ENCODE assay signal across 27 mouse cellular contexts in the genomic region with DNA sequence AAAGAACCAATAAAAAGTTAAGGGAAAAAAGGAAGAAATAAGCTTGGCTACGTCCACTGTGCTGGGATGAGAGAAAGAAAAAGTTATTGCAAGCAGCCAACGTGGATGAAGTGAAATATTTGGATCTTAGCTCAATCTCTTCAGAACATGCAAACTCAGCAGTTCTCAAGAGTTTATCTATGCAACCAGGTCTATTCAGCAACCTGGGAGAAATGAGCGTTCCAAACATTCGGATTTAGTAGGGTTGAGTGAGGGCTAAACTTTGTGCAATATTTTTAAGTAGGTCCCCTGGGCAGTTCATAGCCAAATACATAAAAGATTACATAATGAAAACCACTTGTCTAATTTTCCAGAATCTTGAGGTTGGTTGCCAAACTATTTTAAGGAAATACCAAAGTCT.
DNase-seq lines count a peak whose midpoint lies in the region; ATAC-seq and TF ChIP-seq lines count a peak whose summit lies in the region.
"Had no signal": no experiment of that assay in that cellular context is flagged by ENCODE, and none has a peak within 500 bp of the region (broad histone marks: within the 10 kb centered on the region; RNA-seq: fewer than 3 reads in every experiment).

No protein-coding gene starts in this region.

- no peak overlapping the region for H3K27ac ChIP-seq in heart, embryonic 10.5 days
- no peak overlapping the region for H3K27ac ChIP-seq in ES-E14 (ENCODE audit: insufficient read depth, low read depth, low read length, poor library complexity, severe bottlenecking)
- H3K27ac ChIP-seq in MEL (ENCODE audit: control insufficient read depth, low read depth, low read length): no peak overlapping the region
- no peak overlapping the region for H3K27ac ChIP-seq in limb, embryonic 14.5 days (replicated peaks; ENCODE audit: low read depth, low read length)
- H3K27ac ChIP-seq in hindbrain, embryonic 14.5 days: no peak overlapping the region
- H3K27ac ChIP-seq in cerebellum, adult 2 months (ENCODE audit: insufficient read depth, low read length): no peak overlapping the region
- H3K27ac ChIP-seq: embryonic facial prominence, embryonic 12.5 days; embryonic facial prominence, embryonic 15.5 days; forebrain, embryonic 10.5 days; forebrain, embryonic 12.5 days had no signal

- DNase-seq in heart, adult 11 months: peak; percentile 5
- no peak for DNase-seq in heart, embryonic 10.5 days (ENCODE audit: low spot score)
- DNase-seq in ES-E14 (ENCODE audit: low read depth, low spot score) (no peak), MEL (ENCODE audit: low read depth, low spot score) (no peak)
- DNase-seq in limb, embryonic 14.5 days (ENCODE audit: low spot score): peak; percentile 71
- no peak for DNase-seq in hindbrain, embryonic 14.5 days (ENCODE audit: low spot score)
- no peak for DNase-seq in retina, postnatal 1 day
- no peak for DNase-seq in cerebellum, adult 2 months
- DNase-seq: adrenal gland, adult 8-10 months; adrenal gland, postnatal 14 days; adrenal gland, postnatal 36 days; cerebellum, adult 11-12 months; cerebellum, adult 8-10 months; cerebellum, adult 9-11 months; cerebellum, postnatal 14 days; cerebellum, postnatal 36 days; embryo, embryonic 11 days had no signal

- in situ Hi-C loops in ES-E14 (cut with MboI; ENCODE audit: low sequenced_read_pairs in 2 of 2, unreplicated experiment in 2 of 2): loop anchor here in 1 of 2 experiments (25.0 kb wide), 1 partner anchor 510 kb away; no protein-coding TSS in a partner anchor

- H3K9ac ChIP-seq in ES-E14 (ENCODE audit: insufficient read depth, low read depth, low read length, poor library complexity, severe bottlenecking) (no peak overlapping the region), MEL (ENCODE audit: control insufficient read depth, low read depth, low read length, poor library complexity, severe bottlenecking) (no peak overlapping the region)
- no peak overlapping the region for H3K9ac ChIP-seq in limb, embryonic 14.5 days (ENCODE audit: low read depth, low read length, severe bottlenecking)
- H3K9ac ChIP-seq in hindbrain, embryonic 14.5 days: no peak overlapping the region
- H3K9ac ChIP-seq: embryonic facial prominence, embryonic 12.5 days; embryonic facial prominence, embryonic 15.5 days; forebrain, embryonic 12.5 days had no signal

- no peak overlapping the region for H3K4me2 ChIP-seq in limb, embryonic 14.5 days (replicated peaks; ENCODE audit: low read depth, low read length, severe bottlenecking)
- no peak overlapping the region for H3K4me2 ChIP-seq in hindbrain, embryonic 14.5 days (replicated peaks)
- H3K4me2 ChIP-seq: embryonic facial prominence, embryonic 12.5 days; embryonic facial prominence, embryonic 15.5 days; forebrain, embryonic 12.5 days had no signal

- no peaks in the 10 kb centered on the region for H3K79me2 ChIP-seq in MEL (ENCODE audit: control insufficient read depth, insufficient read depth, low read length, poor library complexity)

- no peaks in the 10 kb centered on the region for H3K4me1 ChIP-seq in heart, embryonic 10.5 days
- H3K4me1 ChIP-seq in ES-E14 (ENCODE audit: control insufficient read depth in 2 of 2, insufficient read depth in 2 of 2, low read length in 2 of 2, poor library complexity in 1 of 2) (no peaks in the 10 kb centered on the region), MEL (ENCODE audit: control insufficient read depth in 1 of 2, insufficient read depth in 2 of 2, low read length in 2 of 2) (peaks cover 0 to 3% of the 10 kb centered on the region in 2 experiments; a peak in 1 of 4 replicates)
- no peaks in the 10 kb centered on the region for H3K4me1 ChIP-seq in limb, embryonic 14.5 days (ENCODE audit: control insufficient read depth, insufficient read depth, low read length)
- H3K4me1 ChIP-seq in hindbrain, embryonic 14.5 days (replicated peaks; ENCODE audit: control insufficient read depth, insufficient read depth, low read length): no peaks in the 10 kb centered on the region
- no peaks in the 10 kb centered on the region for H3K4me1 ChIP-seq in cerebellum, adult 2 months (ENCODE audit: control insufficient read depth, insufficient read depth, low read length)
- H3K4me1 ChIP-seq: embryonic facial prominence, embryonic 12.5 days; embryonic facial prominence, embryonic 15.5 days; forebrain, embryonic 10.5 days; forebrain, embryonic 12.5 days had no signal

- TF ChIP-seq POLR2A in MEL (IDR thresholded peaks at IDR 0.05; ENCODE audit: control insufficient read depth in 1 of 2, insufficient read depth in 1 of 2, low read depth in 1 of 2, low read length in 2 of 2, poor library complexity in 1 of 2): no peak
- TF ChIP-seq POLR2A in limb, embryonic 14.5 days (IDR thresholded peaks at IDR 0.05; ENCODE audit: borderline replicate concordance, extremely low read depth, insufficient read depth, insufficient read length): no peak
- no peak for TF ChIP-seq POLR2A in cerebellum, adult 2 months (IDR thresholded peaks at IDR 0.05; ENCODE audit: borderline replicate concordance, insufficient read depth, low read length)

- WGBS in heart, embryonic 10.5 days: 73% methylated on average over 4 of the region's 4 CpGs
- 46% methylated on average over 4 of the region's 4 CpGs for WGBS in limb, embryonic 14.5 days
- WGBS in hindbrain, embryonic 14.5 days: 83% methylated on average over 4 of the region's 4 CpGs
- 80% methylated on average over 4 of the region's 4 CpGs for WGBS in cerebellum, adult 2 months

- no peak for TF ChIP-seq RAD21 in MEL (IDR thresholded peaks at IDR 0.05; ENCODE audit: low read depth, low read length)

- no peak for TF ChIP-seq CTCF in MEL (IDR thresholded peaks at IDR 0.05 in 2 of 3, conservative IDR thresholded peaks at IDR 0.05 in 1 of 3; ENCODE audit: control insufficient read depth in 1 of 3, insufficient read depth in 1 of 3, low read depth in 2 of 3, low read length in 3 of 3, poor library complexity in 1 of 3, severe bottlenecking in 1 of 3)
- TF ChIP-seq CTCF in cerebellum, adult 2 months (IDR thresholded peaks at IDR 0.05; ENCODE audit: borderline replicate concordance, insufficient read depth, low read depth, low read length): no peak

- no peaks in the 10 kb centered on the region for H3K9me3 ChIP-seq in heart, embryonic 10.5 days
- H3K9me3 ChIP-seq in ES-E14 (ENCODE audit: control insufficient read depth, insufficient read depth, low read depth, low read length) (no peaks in the 10 kb centered on the region), MEL (replicated peaks; ENCODE audit: insufficient read depth, low read length) (no peaks in the 10 kb centered on the region)
- no peaks in the 10 kb centered on the region for H3K9me3 ChIP-seq in limb, embryonic 14.5 days (ENCODE audit: control insufficient read depth, low read length)
- H3K9me3 ChIP-seq in hindbrain, embryonic 14.5 days (ENCODE audit: control insufficient read depth, low read length): no peaks in the 10 kb centered on the region
- H3K9me3 ChIP-seq: embryonic facial prominence, embryonic 12.5 days; embryonic facial prominence, embryonic 15.5 days; forebrain, embryonic 10.5 days; forebrain, embryonic 12.5 days; G1E had no signal

- H3K4me3 ChIP-seq in heart, embryonic 10.5 days: no peak overlapping the region
- H3K4me3 ChIP-seq in ES-E14 (ENCODE audit: insufficient read depth in 1 of 2, low read depth in 1 of 2, low read length in 2 of 2, poor library complexity in 1 of 2, severe bottlenecking in 1 of 2) (no peak overlapping the region), MEL (ENCODE audit: control insufficient read depth in 1 of 2, insufficient read depth in 1 of 2, low read depth in 2 of 2, low read length in 2 of 2) (no peak overlapping the region)
- H3K4me3 ChIP-seq in limb, embryonic 14.5 days (replicated peaks; ENCODE audit: low read length): no peak overlapping the region
- H3K4me3 ChIP-seq in hindbrain, embryonic 14.5 days (replicated peaks; ENCODE audit: low read length): no peak overlapping the region
- H3K4me3 ChIP-seq in cerebellum, adult 2 months (replicated peaks; ENCODE audit: insufficient read depth, low read depth, low read length): no peak overlapping the region
- H3K4me3 ChIP-seq: embryonic facial prominence, embryonic 12.5 days; embryonic facial prominence, embryonic 15.5 days; erythroblast, embryonic 14.5 days; forebrain, embryonic 10.5 days; forebrain, embryonic 12.5 days had no signal

- ATAC-seq in limb, embryonic 14.5 days (ENCODE audit: low FRiP score, low read depth): peak; percentile 84
- no peak for ATAC-seq in hindbrain, embryonic 14.5 days (ENCODE audit: low FRiP score)
- ATAC-seq: activated CD4-positive, CD25-positive, alpha-beta regulatory T cell, adult 4 months; forebrain, embryonic 14.5 days; forebrain, embryonic 16.5 days; Patski had no signal

- H3K27me3 ChIP-seq in heart, embryonic 10.5 days (ENCODE audit: insufficient read depth, poor library complexity, severe bottlenecking): peaks cover 6% of the 10 kb centered on the region; the same call in 1 of the 2 replicates
- H3K27me3 ChIP-seq in MEL (ENCODE audit: control insufficient read depth in 1 of 2, insufficient read depth in 2 of 2, low read length in 2 of 2): no peaks in the 10 kb centered on the region
- no peaks in the 10 kb centered on the region for H3K27me3 ChIP-seq in limb, embryonic 14.5 days (ENCODE audit: control insufficient read depth, insufficient read depth, low read length)
- 0 out of 2 replicates have a peak, but pooled peaks cover 6% of the 10 kb centered on the region for H3K27me3 ChIP-seq in hindbrain, embryonic 14.5 days (ENCODE audit: control insufficient read depth, insufficient read depth, low read length)
- no peaks in the 10 kb centered on the region for H3K27me3 ChIP-seq in cerebellum, adult 2 months (ENCODE audit: control insufficient read depth, insufficient read depth, low read length)
- H3K27me3 ChIP-seq: embryonic facial prominence, embryonic 12.5 days; embryonic facial prominence, embryonic 15.5 days had no signal

- no peak for TF ChIP-seq EP300 in MEL (IDR thresholded peaks at IDR 0.05; ENCODE audit: low read depth in 1 of 2, low read length in 2 of 2)

- H3K36me3 ChIP-seq in heart, embryonic 10.5 days: no peaks in the 10 kb centered on the region
- no peaks in the 10 kb centered on the region for H3K36me3 ChIP-seq in ES-E14 (ENCODE audit: control insufficient read depth, insufficient read depth, low read length, poor library complexity, severe bottlenecking)
- H3K36me3 ChIP-seq in MEL (ENCODE audit: control insufficient read depth in 1 of 2, insufficient read depth in 2 of 2, low read length in 2 of 2): peaks cover 0 to 9% of the 10 kb centered on the region in 2 experiments; a peak in 2 of 4 replicates
- H3K36me3 ChIP-seq in limb, embryonic 14.5 days (ENCODE audit: control insufficient read depth, insufficient read depth, low read length): no peaks in the 10 kb centered on the region
- no peaks in the 10 kb centered on the region for H3K36me3 ChIP-seq in hindbrain, embryonic 14.5 days (replicated peaks; ENCODE audit: control insufficient read depth, insufficient read depth)
- H3K36me3 ChIP-seq: embryonic facial prominence, embryonic 12.5 days; embryonic facial prominence, embryonic 15.5 days; forebrain, embryonic 10.5 days; forebrain, embryonic 12.5 days; G1E had no signal

TF ChIP-seq in ES-E14, 5 proteins besides CTCF, POLR2A, EP300 and RAD21 (continues in another document):
- TF ChIP-seq MAFK (IDR thresholded peaks at IDR 0.05; ENCODE audit: insufficient read depth, low read depth, low read length): 0 out of 2 replicates have a peak, but pooled peaks have one; percentile 24

TF ChIP-seq in MEL, 35 proteins besides CTCF, POLR2A, EP300 and RAD21 (continues in another document):
- no peak for TF ChIP-seq CHD1 (IDR thresholded peaks at IDR 0.05; ENCODE audit: low read depth, low read length)

Comparison
In these comparisons a context has a peak if more than half of its experiments do, and no peak if none do; other contexts are left out.
1. DNase-seq: peak in heart, adult 11 months (single experiment) and limb, embryonic 14.5 days (single experiment); none in heart, embryonic 10.5 days (single experiment), ES-E14 (single experiment), MEL (single experiment), hindbrain, embryonic 14.5 days (single experiment), retina, postnatal 1 day (single experiment) and cerebellum, adult 2 months (0 of 2).